Mouse (Mus musculus) liver, adult 2 months (tissue): ENCODE data around the gene Cd33.

Source experiments
- CTCF ChIP-seq: fragments of 200-500 bp; IDR thresholded peaks from 2 replicates; pipeline ENCODE4 v1.5.1; 2011; ENCODE audit warnings: low read depth, low read length, control low read depth
- POLR2A ChIP-seq: fragments of 200-500 bp; IDR thresholded peaks from 2 replicates; pipeline ENCODE4 v1.6.1; 2011; ENCODE audit warnings: low read length, control low read depth; ENCODE audit not compliant: insufficient read depth; ENCODE audit errors: extremely low read depth

- TF ChIP-seq CTCF, result no peak
- TF ChIP-seq POLR2A, result no peak
These were observed 21.5 kb downstream of the Cd33 start for GRCm38 (mm10) chr7:43522776-43523175.
